Mouse (Mus musculus) embryonic stem cell, embryonic (primary cell): Measurements from ENCODE around the gene Peak1.

Experiments
- CTCF ChIA-PET, 4 experiments: fragments of 300-600 bp in 2 of 4; fragments of 350-600 bp in 2 of 4; sonication (Branson Sonifier 250); formaldehyde crosslinking; loops; one replicate each; lab custom pipeline; 2022; ENCODE audit warnings: inconsistent platforms in 2 of 4; lab: Charles Lee
- POLR2A ChIA-PET, 4 experiments: fragments of 300-600 bp in 2 of 4; fragments of 350-600 bp in 2 of 4; sonication (Branson Sonifier 250); formaldehyde crosslinking; loops; one replicate each; lab custom pipeline; 2022; ENCODE audit warnings: antibody characterized with exemption in 4 of 4, inconsistent platforms in 1 of 4; lab: Charles Lee

The Peak1 gene

GRCm38 (mm10) chr9:56200645-56201314 is 217.1 kb downstream of the Peak1 start:
- ChIA-PET POLR2A (interaction anchor here in 1 of 4 experiments (1.2 kb wide), 1 partner anchor 435 kb away, joined by 5 read pairs; no protein-coding TSS in a partner anchor), CTCF (interaction anchor here (0.5 to 2.0 kb wide), 32 partner anchors 12 to 690 kb away, joined by 3 to 16 read pairs (median 4); partner anchors contain the start of gene Pstpip1 (in 1 of the 4))

- POLR2A ChIA-PET: interaction anchor here in 2 of 4 experiments (0.5 to 1.2 kb wide), 2 partner anchors 127 to 435 kb away, joined by 5 read pairs; no protein-coding TSS in a partner anchor
These were observed 217.7 kb downstream of the Peak1 start for GRCm38 (mm10) chr9:56200200-56200599.

DNA sequence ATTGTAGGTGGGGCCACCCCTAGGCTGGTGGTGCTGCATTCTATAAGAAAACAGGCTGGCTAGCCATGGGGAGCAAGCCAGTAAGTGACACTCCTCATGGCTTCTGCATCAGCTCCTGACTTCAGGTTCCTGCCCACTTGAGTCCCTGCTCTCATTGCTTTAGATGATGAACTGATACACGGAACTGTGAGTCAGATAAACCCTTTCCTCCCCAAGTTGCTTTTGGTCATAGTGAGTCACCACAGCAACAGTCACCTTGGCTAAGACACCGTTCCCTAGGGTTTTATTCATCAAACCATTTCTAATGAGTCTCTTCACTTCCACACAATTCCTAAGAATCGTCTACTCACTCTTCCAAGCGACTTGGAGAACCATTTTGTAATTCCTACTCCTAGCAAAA is 220.9 kb downstream of the Peak1 start:
- CTCF ChIA-PET: interaction anchor here in 1 of 4 experiments (0.9 kb wide), 1 partner anchor 17 kb away, joined by 3 read pairs; no protein-coding TSS in a partner anchor

More at GRCm38 (mm10) chr9:56200200-56200599, 217.7 kb downstream of the Peak1 start:
- CTCF ChIA-PET: interaction anchor here (0.5 to 2.0 kb wide), 30 partner anchors 12 to 691 kb away, joined by 3 to 16 read pairs (median 4); partner anchors contain the start of gene Pstpip1 (in 1 of the 4)

DNA sequence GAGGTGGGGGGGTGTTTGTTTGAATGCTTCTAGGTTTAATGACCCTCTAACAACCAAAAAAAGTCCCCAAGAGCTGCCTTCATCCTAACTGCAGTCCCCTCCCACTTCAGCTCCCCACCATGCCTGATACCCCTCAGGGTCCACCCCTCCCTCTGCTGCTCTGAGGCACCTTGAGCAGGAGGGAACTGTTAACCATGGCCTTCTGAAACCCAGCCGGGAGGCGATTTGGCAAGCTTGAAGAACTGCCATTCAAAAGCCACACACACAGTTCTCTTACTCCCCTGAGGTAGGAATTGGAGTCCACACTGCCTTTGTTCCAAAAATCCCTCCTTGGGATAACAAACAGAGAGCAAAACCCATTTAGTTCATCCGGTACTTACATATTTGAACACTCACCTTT is 222.7 kb downstream of the Peak1 start:
- CTCF ChIA-PET: interaction anchor here in 1 of 4 experiments (0.6 to 1.7 kb wide), 3 partner anchors 15 to 302 kb away, joined by 3 to 4 read pairs (median 3); no protein-coding TSS in a partner anchor
- POLR2A ChIA-PET: interaction anchor here in 2 of 4 experiments (1.2 to 1.5 kb wide), 2 partner anchors 8 to 35 kb away, joined by 4 read pairs; no protein-coding TSS in a partner anchor

More for the DNA sequence above, 220.9 kb downstream of the Peak1 start:
- POLR2A ChIA-PET: interaction anchor here in 1 of 4 experiments (1.1 to 1.5 kb wide), 2 partner anchors 8 to 10 kb away, joined by 3 to 4 read pairs; no protein-coding TSS in a partner anchor

GRCm38 (mm10) chr9:56191498-56192455 is 226.1 kb downstream of the Peak1 start:
- ChIA-PET CTCF (interaction anchor here in 1 of 4 experiments (0.5 to 1.2 kb wide), 2 partner anchors 8 to 22 kb away, joined by 3 to 4 read pairs; no protein-coding TSS in a partner anchor), POLR2A (interaction anchor here in 2 of 4 experiments (1.1 to 1.2 kb wide), 2 partner anchors 11 to 14 kb away, joined by 3 read pairs; no protein-coding TSS in a partner anchor)

GRCm38 (mm10) chr9:56180118-56180781 is 237.6 kb downstream of the Peak1 start:
- POLR2A ChIA-PET: interaction anchor here in 2 of 4 experiments (0.6 to 1.6 kb wide), 7 partner anchors 11 to 381 kb away, joined by 3 to 5 read pairs (median 4); no protein-coding TSS in a partner anchor
- CTCF ChIA-PET: interaction anchor here in 2 of 4 experiments (0.6 to 1.9 kb wide), 6 partner anchors 15 to 751 kb away, joined by 3 to 6 read pairs (median 4); no protein-coding TSS in a partner anchor

GRCm38 (mm10) chr9:56179416-56180117 is 238.3 kb downstream of the Peak1 start:
- ChIA-PET POLR2A (interaction anchor here in 2 of 4 experiments (0.5 to 1.6 kb wide), 8 partner anchors 10 to 381 kb away, joined by 3 to 5 read pairs (median 4); no protein-coding TSS in a partner anchor), CTCF (interaction anchor here in 2 of 4 experiments (0.6 to 1.9 kb wide), 6 partner anchors 16 to 751 kb away, joined by 3 to 6 read pairs (median 4); no protein-coding TSS in a partner anchor)

- POLR2A ChIA-PET: interaction anchor here in 2 of 4 experiments (0.6 to 2.0 kb wide), 4 partner anchors 10 to 340 kb away, joined by 3 to 6 read pairs (median 4); no protein-coding TSS in a partner anchor
These were observed 240.5 kb downstream of the Peak1 start for GRCm38 (mm10) chr9:56177354-56177753.

DNA sequence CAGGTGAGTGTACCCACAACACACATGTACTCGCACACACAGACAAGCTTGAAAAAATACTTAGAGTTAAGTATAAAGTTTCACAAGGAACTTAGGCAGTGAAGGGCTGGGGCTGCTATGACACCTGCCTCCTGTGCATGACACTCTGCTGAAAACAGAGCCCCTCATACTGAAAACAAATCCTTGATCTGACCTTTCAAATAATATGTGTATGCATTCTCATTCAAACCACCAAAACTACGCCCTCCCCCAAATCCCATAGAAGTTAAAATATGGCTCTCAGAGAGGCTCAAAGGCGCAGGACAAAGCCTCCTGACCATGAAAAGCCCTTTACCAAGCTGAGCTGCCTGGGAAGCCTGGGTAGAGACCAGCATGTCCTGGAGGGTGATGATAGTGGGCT is 242.6 kb downstream of the Peak1 start:
- POLR2A ChIA-PET: interaction anchor here in 1 of 4 experiments (1.7 kb wide), 1 partner anchor 10 kb away, joined by 6 read pairs; the partner anchor contains the start of gene Tspan3
- CTCF ChIA-PET: interaction anchor here in 1 of 4 experiments (0.6 kb wide), 1 partner anchor 502 kb away, joined by 3 read pairs; no protein-coding TSS in a partner anchor

More at GRCm38 (mm10) chr9:56177354-56177753, 240.5 kb downstream of the Peak1 start:
- CTCF ChIA-PET: interaction anchor here in 1 of 4 experiments (0.9 kb wide), 1 partner anchor 59 kb away, joined by 3 read pairs; no protein-coding TSS in a partner anchor

DNA sequence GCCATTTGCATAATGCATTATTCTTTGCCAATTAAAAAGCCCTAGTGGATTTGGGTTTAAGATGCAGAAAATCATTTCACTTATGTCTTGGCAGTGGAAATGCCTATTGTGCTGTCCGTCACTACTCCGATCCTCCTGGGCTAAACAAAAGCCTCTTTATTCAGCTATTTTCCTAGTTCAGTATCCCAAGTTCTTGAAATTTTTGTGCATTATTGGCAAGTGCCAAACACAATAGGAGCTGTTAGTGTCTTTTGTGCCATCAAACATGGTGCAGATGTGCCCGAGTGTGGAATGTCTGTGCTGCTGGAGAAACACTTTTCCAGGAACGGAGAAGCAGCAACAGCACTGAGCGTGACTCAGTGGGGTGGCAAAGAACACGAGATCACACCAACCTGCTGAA is 250.2 kb downstream of the Peak1 start:
- ChIA-PET CTCF (no interaction called here), POLR2A (interaction anchor here in 2 of 4 experiments (0.6 to 1.9 kb wide), 6 partner anchors 10 to 1045 kb away, joined by 3 to 4 read pairs (median 4); no protein-coding TSS in a partner anchor)

DNA sequence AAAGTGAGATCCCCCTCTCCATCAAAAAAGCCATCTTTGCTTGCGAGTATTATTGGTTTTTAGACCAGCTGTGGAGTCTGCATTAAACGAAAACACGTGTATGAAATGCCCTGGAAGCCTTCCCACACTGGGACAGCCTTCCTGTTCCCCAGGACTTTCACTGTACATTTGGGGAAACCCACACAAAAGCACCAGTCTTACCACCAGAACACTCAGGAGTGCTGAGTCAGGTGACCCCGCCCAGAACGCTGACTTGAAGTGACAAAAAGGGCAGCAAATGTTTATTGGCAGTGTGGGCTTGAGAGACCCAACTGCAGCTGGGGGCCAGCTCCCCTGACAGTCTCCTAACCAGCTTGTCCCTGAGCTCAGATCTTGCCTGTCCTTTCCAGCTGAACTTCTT is 251.7 kb downstream of the Peak1 start:
- CTCF ChIA-PET: interaction anchor here in 2 of 4 experiments (0.6 to 1.4 kb wide), 2 partner anchors 35 to 847 kb away, joined by 3 to 5 read pairs; no protein-coding TSS in a partner anchor

GRCm38 (mm10) chr9:56165377-56165776 is 252.5 kb downstream of the Peak1 start, which contains the start of gene Tspan3:
Gene Tspan3, minus strand, starts transcription at chr9:56165477.
- POLR2A ChIA-PET: interaction anchor here in 1 of 4 experiments (0.8 to 1.4 kb wide), 2 partner anchors 10 to 29 kb away, joined by 3 to 6 read pairs; no protein-coding TSS in a partner anchor
- CTCF ChIA-PET: interaction anchor here in 1 of 4 experiments (1.4 kb wide), 1 partner anchor 35 kb away, joined by 3 read pairs; no protein-coding TSS in a partner anchor

More for the DNA sequence above, 251.7 kb downstream of the Peak1 start:
- POLR2A ChIA-PET: interaction anchor here in 2 of 4 experiments (0.6 to 1.4 kb wide), 7 partner anchors 10 to 1432 kb away, joined by 3 to 6 read pairs (median 3); no protein-coding TSS in a partner anchor

GRCm38 (mm10) chr9:56160341-56161141 is 257.3 kb downstream of the Peak1 start:
- ChIA-PET POLR2A (interaction anchor here in 3 of 4 experiments (0.6 to 2.2 kb wide), 23 partner anchors 9 to 1693 kb away, joined by 3 to 8 read pairs (median 4); no protein-coding TSS in a partner anchor), CTCF (interaction anchor here in 3 of 4 experiments (0.6 to 1.6 kb wide), 6 partner anchors 9 to 687 kb away, joined by 3 to 7 read pairs (median 4); no protein-coding TSS in a partner anchor)

DNA sequence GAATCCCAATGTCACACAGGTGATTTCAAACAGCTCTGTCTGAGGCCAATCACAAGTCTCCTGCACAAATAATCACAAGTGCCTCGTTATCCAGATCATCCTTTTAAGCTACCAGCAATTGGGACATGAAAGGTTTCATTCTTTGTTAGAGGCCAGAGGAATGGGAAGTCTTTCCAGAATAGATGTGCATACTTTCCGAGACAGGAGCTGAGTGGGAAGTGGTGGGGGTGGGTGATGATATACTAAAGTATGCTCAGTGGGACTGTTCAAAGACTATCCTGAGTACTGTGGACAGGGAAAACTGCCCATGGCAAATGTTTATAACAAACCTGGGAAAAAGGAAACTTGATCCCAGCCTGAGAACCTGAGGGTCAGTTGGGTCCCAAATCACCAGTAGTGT is 258.4 kb downstream of the Peak1 start:
- CTCF ChIA-PET: interaction anchor here in 1 of 4 experiments (0.7 kb wide), 1 partner anchor 58 kb away, joined by 7 read pairs; no protein-coding TSS in a partner anchor
- POLR2A ChIA-PET: interaction anchor here (0.5 to 2.2 kb wide), 15 partner anchors 10 to 837 kb away, joined by 3 to 8 read pairs (median 5); partner anchors contain the start of genes Rcn2 (in 1 of the 4) and Snupn (in 1 of the 4)
